Mouse (Mus musculus): ENCODE data around the gene Krit1.
"Not testable (repeated sequence)": the region's sequence is repeated elsewhere in the genome, so short reads cannot be mapped to it uniquely, and the experiment has no call there.

- not testable (repeated sequence) for TF ChIP-seq EP300 (optimal IDR thresholded peaks at IDR 0.05); CTCF (IDR thresholded peaks at IDR 0.05; ENCODE audit: low read depth)
Observed at GRCm38 (mm10) chr5:3894294-3894619, 91.3 kb downstream of the Krit1 start.
